Mouse (Mus musculus) bone marrow, adult 2 months (tissue): ENCODE results near the gene Shld1.

ENCODE experiments used
- CTCF ChIP-seq: fragments of 200-500 bp; IDR thresholded peaks from 2 replicates; pipeline ENCODE4 v1.5.1; 2011; ENCODE audit warnings: low read length, control low read depth; ENCODE audit not compliant: control insufficient read depth, insufficient read depth
- POLR2A ChIP-seq: fragments of 200-500 bp; IDR thresholded peaks from 2 replicates; pipeline ENCODE4 v1.6.1; 2011; ENCODE audit warnings: low read depth, mild to moderate bottlenecking, control low read depth, low read length, borderline replicate concordance; ENCODE audit not compliant: control insufficient read depth

DNA sequence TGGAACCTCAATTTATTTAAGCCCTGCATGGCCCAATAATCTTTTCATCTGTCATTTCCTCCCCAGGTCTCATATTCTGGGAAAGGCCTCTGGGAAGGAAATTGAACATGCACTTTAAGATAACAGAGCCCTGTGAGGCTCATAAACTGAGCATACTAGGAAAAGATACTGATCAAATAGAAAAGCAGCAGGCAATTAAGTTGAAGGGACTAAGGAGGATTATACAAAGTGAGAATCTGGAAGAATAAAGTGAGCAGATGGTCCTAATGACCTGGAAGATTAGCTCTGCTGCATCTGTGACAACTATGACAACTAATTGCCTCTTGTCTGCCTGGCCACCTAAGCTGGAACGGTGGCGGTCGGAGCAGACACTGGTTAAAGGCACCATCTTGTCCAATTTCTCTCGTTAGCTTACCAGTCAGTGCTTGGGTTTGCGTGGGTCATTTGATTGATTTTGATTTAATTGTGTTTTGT lies 37.3 kb downstream of the Shld1 start:
- TF ChIP-seq POLR2A (no peak), CTCF (no peak)
